Mouse (Mus musculus) c-Kit-positive CD71-positive TER-119-positive erythroid progenitor cells, embryonic 14.5 days (primary cell): ENCODE measurements at regions not wholly inside any gene's neighbourhood (a gene's known extent, or its start where the extent isn't known, plus 50 kb on each side); places are given as distances from the start of the nearest gene placed in this dataset.

Source experiments
- DNase-seq: peaks from one replicate; pipeline ENCODE4 v3.0.0-alpha.2; 2013; ENCODE audit warnings: low spot score

GRCm38 (mm10) chr10:117940441-117941265 is 94.8 kb upstream of the Rap1b start:
- no peak for DNase-seq

- no peak for DNase-seq
Observed at GRCm38 (mm10) chr10:117941266-117941651, 95.4 kb upstream of the Rap1b start.

- no peak for DNase-seq
Observed at GRCm38 (mm10) chr10:117943702-117944307, 98.0 kb upstream of the Rap1b start.

- DNase-seq, result no peak
Observed at GRCm38 (mm10) chr10:117947191-117947590, 101.4 kb upstream of the Rap1b start.

- DNase-seq, result no peak
Observed at GRCm38 (mm10) chr10:117947911-117948310, 102.1 kb upstream of the Rap1b start.

GRCm38 (mm10) chr10:117952116-117953025 is 106.5 kb upstream of the Rap1b start:
- no peak for DNase-seq

GRCm38 (mm10) chr10:117953026-117953711 is 107.3 kb upstream of the Rap1b start:
- DNase-seq, result no peak

- DNase-seq, result no peak
Observed at GRCm38 (mm10) chr10:117956174-117956950, 110.5 kb upstream of the Rap1b start.

GRCm38 (mm10) chr10:117974706-117975105 is 128.9 kb upstream of the Rap1b start:
- DNase-seq, result no peak

- DNase-seq, result no peak
Observed at GRCm38 (mm10) chr10:117975467-117975866, 129.6 kb upstream of the Rap1b start.

GRCm38 (mm10) chr10:117979091-117979490 is 133.3 kb upstream of the Rap1b start:
- no peak for DNase-seq

- DNase-seq, result no peak
Observed at GRCm38 (mm10) chr10:117982611-117983210, 136.9 kb upstream of the Rap1b start.

GRCm38 (mm10) chr10:117983271-117983670 is 137.4 kb upstream of the Rap1b start:
- no peak for DNase-seq

GRCm38 (mm10) chr10:117984784-117985602 is 139.2 kb upstream of the Rap1b start:
- no peak for DNase-seq

- DNase-seq, result no peak
Observed at GRCm38 (mm10) chr10:117987620-117988019, 141.8 kb upstream of the Rap1b start.

- no peak for DNase-seq
Observed at GRCm38 (mm10) chr10:117988076-117988475, 142.2 kb upstream of the Rap1b start.

GRCm38 (mm10) chr10:117991176-117991575 is 145.3 kb upstream of the Rap1b start:
- DNase-seq, result no peak

- no peak for DNase-seq
Observed at GRCm38 (mm10) chr10:117992317-117992716, 146.5 kb upstream of the Rap1b start.

GRCm38 (mm10) chr10:117993809-117994208 is 147.8 kb upstream of the Mdm1 start:
- DNase-seq, result peak; percentile 3

- no peak for DNase-seq
Observed at GRCm38 (mm10) chr10:117994768-117995167, 146.8 kb upstream of the Mdm1 start.
